Mouse (Mus musculus): ENCODE measurements around the gene Olfr1297. TPM values are rescaled to one million over a fixed set of nuclear protein-coding genes. Genes with fewer than 3 reads are reported as not detected.

Olfr1297 gene
- not detected in 2 replicates for polyA plus RNA-seq (2014; fragmentation: Nextera tagmentation; extraction: Ambion mirVana)

GRCm38 (mm10) chr2:111626397-111626796 is at the start of gene Olfr1297:
Gene Olfr1297 (minus strand): TSS chr2:111626497.
- Histone ChIP-seq H3K9ac (ENCODE audit: low read length) (no peak within 1 kb of the TSS), H3K4me1 (ENCODE audit: control insufficient read depth, insufficient read depth, low read length) (no peaks in the 10 kb centered on the region), H3K4me2 (ENCODE audit: low read depth) (no peak within 1 kb of the TSS), H3K36me3 (ENCODE audit: control insufficient read depth, insufficient read depth, low read length) (no peaks in the 10 kb centered on the region), H3K27me3 (ENCODE audit: control insufficient read depth, insufficient read depth, low read length) (no peaks in the 10 kb centered on the region), H3K27ac (ENCODE audit: low read depth, low read length) (no peak within 1 kb of the TSS), H3K4me3 (ENCODE audit: low read depth, low read length) (no peak within 1 kb of the TSS), H3K9me3 (ENCODE audit: control insufficient read depth, low read length) (no peaks in the 10 kb centered on the region)
- DNase-seq (ENCODE audit: low spot score), result no peak
- no peak for ATAC-seq (ENCODE audit: insufficient read depth, low FRiP score, low TSS enrichment)
- 81% methylated on average over 1 of the region's 1 CpGs for WGBS

GRCm38 (mm10) chr2:111661119-111661518 is 34.8 kb upstream of the Olfr1297 start, which contains the start of gene Olfr1299:
Gene Olfr1299 (plus strand): TSS chr2:111661419.
- 82% methylated on average over 4 of the region's 4 CpGs for WGBS
- ATAC-seq (ENCODE audit: insufficient read depth, low FRiP score, low TSS enrichment), result no peak
- Histone ChIP-seq H3K4me3 (ENCODE audit: low read depth, low read length) (no peak within 1 kb of the TSS), H3K4me1 (ENCODE audit: control insufficient read depth, insufficient read depth, low read length) (no peaks in the 10 kb centered on the region), H3K9ac (ENCODE audit: low read length) (no peak within 1 kb of the TSS), H3K4me2 (ENCODE audit: low read depth) (no peak within 1 kb of the TSS), H3K27ac (ENCODE audit: low read depth, low read length) (no peak within 1 kb of the TSS), H3K9me3 (ENCODE audit: control insufficient read depth, low read length) (no peaks in the 10 kb centered on the region), H3K36me3 (ENCODE audit: control insufficient read depth, insufficient read depth, low read length) (no peaks in the 10 kb centered on the region), H3K27me3 (ENCODE audit: control insufficient read depth, insufficient read depth, low read length) (no peaks in the 10 kb centered on the region)
- DNase-seq (ENCODE audit: low spot score), result no peak

- H3K4me2 ChIP-seq (ENCODE audit: low read depth), result no peak within 1 kb of the TSS
- DNase-seq (ENCODE audit: low spot score) (no peak), ATAC-seq (ENCODE audit: insufficient read depth, low FRiP score, low TSS enrichment) (no peak)
- H3K27me3 ChIP-seq (ENCODE audit: control insufficient read depth, insufficient read depth, low read length), result no peaks in the 10 kb centered on the region
- H3K4me1 ChIP-seq (ENCODE audit: control insufficient read depth, insufficient read depth, low read length), result no peaks in the 10 kb centered on the region
- 83% methylated on average over 1 of the region's 1 CpGs for WGBS
- no peak within 1 kb of the TSS for H3K27ac ChIP-seq (ENCODE audit: low read depth, low read length)
- no peak within 1 kb of the TSS for H3K4me3 ChIP-seq (ENCODE audit: low read depth, low read length)
- no peaks in the 10 kb centered on the region for H3K9me3 ChIP-seq (ENCODE audit: control insufficient read depth, low read length)
- no peak within 1 kb of the TSS for H3K9ac ChIP-seq (ENCODE audit: low read length)
- H3K36me3 ChIP-seq (ENCODE audit: control insufficient read depth, insufficient read depth, low read length), result no peaks in the 10 kb centered on the region
Observed at GRCm38 (mm10) chr2:111649101-111649500, 22.8 kb upstream of the Olfr1297 start, which contains the start of gene Olfr1298. Gene Olfr1298 (minus strand): TSS chr2:111649201.

- no peaks in the 10 kb centered on the region for H3K27me3 ChIP-seq (ENCODE audit: control insufficient read depth, insufficient read depth, low read length)
- H3K4me3 ChIP-seq (ENCODE audit: low read depth, low read length), result no peak within 1 kb of the TSS
- DNase-seq (ENCODE audit: low spot score), result no peak
- H3K36me3 ChIP-seq (ENCODE audit: control insufficient read depth, insufficient read depth, low read length), result no peaks in the 10 kb centered on the region
- H3K27ac ChIP-seq (ENCODE audit: low read depth, low read length), result no peak within 1 kb of the TSS
- H3K9ac ChIP-seq (ENCODE audit: low read length), result no peak within 1 kb of the TSS
- no peaks in the 10 kb centered on the region for H3K4me1 ChIP-seq (ENCODE audit: control insufficient read depth, insufficient read depth, low read length)
- no peak within 1 kb of the TSS for H3K4me2 ChIP-seq (ENCODE audit: low read depth)
- no peaks in the 10 kb centered on the region for H3K9me3 ChIP-seq (ENCODE audit: control insufficient read depth, low read length)
- no peak for ATAC-seq (ENCODE audit: insufficient read depth, low FRiP score, low TSS enrichment)
Observed at GRCm38 (mm10) chr2:111569581-111569980, 56.7 kb downstream of the Olfr1297 start, which contains the start of gene Olfr1295. Gene Olfr1295 (minus strand): TSS chr2:111569681.

Other genes starting within 250 kb of the Olfr1297 start
- not detected in 2 replicates for gene Olfr1286, start 203.4 kb downstream of the Olfr1297 start, polyA plus RNA-seq (2014; fragmentation: Nextera tagmentation; extraction: Ambion mirVana)
- not detected in 2 replicates for gene Olfr1287, start 177.4 kb downstream of the Olfr1297 start, polyA plus RNA-seq (2014; fragmentation: Nextera tagmentation; extraction: Ambion mirVana)
- gene Olfr1288, start 152.4 kb downstream of the Olfr1297 start, polyA plus RNA-seq (2014; fragmentation: Nextera tagmentation; extraction: Ambion mirVana), result not detected in 2 replicates
- not detected in 2 replicates for gene Olfr1289, start 145.7 kb downstream of the Olfr1297 start, polyA plus RNA-seq (2014; fragmentation: Nextera tagmentation; extraction: Ambion mirVana)
- gene Olfr1290, start 132.7 kb downstream of the Olfr1297 start, polyA plus RNA-seq (2014; fragmentation: Nextera tagmentation; extraction: Ambion mirVana), result not detected in 2 replicates
- not detected in 2 replicates for gene Olfr1291-ps1, start 129.3 kb downstream of the Olfr1297 start, polyA plus RNA-seq (2014; fragmentation: Nextera tagmentation; extraction: Ambion mirVana)
- gene Olfr1293-ps, start 101.3 kb downstream of the Olfr1297 start, polyA plus RNA-seq (2014; fragmentation: Nextera tagmentation; extraction: Ambion mirVana), result not detected in 2 replicates
- not detected in 2 replicates for gene Olfr1294, start 86.2 kb downstream of the Olfr1297 start, polyA plus RNA-seq (2014; fragmentation: Nextera tagmentation; extraction: Ambion mirVana)
- gene Olfr1295, start 56.8 kb downstream of the Olfr1297 start, polyA plus RNA-seq (2014; fragmentation: Nextera tagmentation; extraction: Ambion mirVana), result not detected in 2 replicates
- gene Olfr1298, start 22.7 kb upstream of the Olfr1297 start, polyA plus RNA-seq (2014; fragmentation: Nextera tagmentation; extraction: Ambion mirVana), result not detected in 2 replicates
- not detected in 2 replicates for gene Olfr1299, start 34.9 kb upstream of the Olfr1297 start, polyA plus RNA-seq (2014; fragmentation: Nextera tagmentation; extraction: Ambion mirVana)
- gene Olfr1301, start 124.5 kb upstream of the Olfr1297 start, polyA plus RNA-seq (2014; fragmentation: Nextera tagmentation; extraction: Ambion mirVana), result not detected in 2 replicates
- gene Olfr1302, start 150.9 kb upstream of the Olfr1297 start, polyA plus RNA-seq (2014; fragmentation: Nextera tagmentation; extraction: Ambion mirVana), result not detected in 2 replicates
- not detected in 2 replicates for gene Olfr1303, start 193.8 kb upstream of the Olfr1297 start, polyA plus RNA-seq (2014; fragmentation: Nextera tagmentation; extraction: Ambion mirVana)